Mouse (Mus musculus): Measurements from ENCODE around the gene Spata31.

Gene Spata31

DNA sequence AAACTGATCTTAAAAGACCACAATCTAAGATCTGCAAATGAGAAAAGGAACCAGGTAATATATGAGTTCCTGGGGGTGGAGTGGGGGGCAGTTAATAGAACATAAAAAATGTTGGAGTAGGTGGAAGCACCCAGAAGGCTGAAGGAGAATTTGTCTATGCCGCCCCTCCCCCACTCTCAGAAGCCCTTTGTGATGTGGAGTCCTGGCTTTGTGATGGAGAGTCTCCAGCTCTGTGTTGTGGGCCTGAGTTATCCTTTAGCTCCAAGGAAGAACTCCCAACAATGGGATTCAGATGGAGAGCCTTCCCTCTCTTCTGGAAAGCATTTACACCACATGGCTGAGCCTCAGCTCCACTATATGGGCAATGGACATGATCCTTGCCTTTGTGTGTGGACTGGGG, at the start of gene Spata31:
TSS of gene Spata31 (plus strand) at position 216 of the 400 bp plus-strand sequence.
- no peak for DNase-seq (ENCODE audit: low spot score)

DNA sequence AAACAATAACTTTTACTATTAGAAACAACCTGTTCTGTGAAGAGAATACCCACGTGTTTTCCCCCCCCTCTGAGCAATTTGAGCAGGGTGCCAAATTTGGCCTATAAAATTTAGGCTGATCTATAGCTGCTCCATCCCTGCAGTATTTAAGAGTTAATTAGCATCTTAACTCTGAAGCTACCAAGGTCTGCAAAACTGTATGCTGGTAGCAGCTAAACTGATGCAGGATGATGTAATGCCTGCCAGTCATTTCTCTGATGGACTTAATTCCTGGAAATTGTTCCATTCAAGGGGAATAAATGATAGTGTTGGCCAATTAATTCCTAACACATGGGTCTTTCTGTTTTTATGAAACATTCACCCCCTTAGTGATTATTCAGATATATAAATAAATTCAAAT, 14.1 kb upstream of the Spata31 start:
- DNase-seq (ENCODE audit: low spot score) = no peak

DNA sequence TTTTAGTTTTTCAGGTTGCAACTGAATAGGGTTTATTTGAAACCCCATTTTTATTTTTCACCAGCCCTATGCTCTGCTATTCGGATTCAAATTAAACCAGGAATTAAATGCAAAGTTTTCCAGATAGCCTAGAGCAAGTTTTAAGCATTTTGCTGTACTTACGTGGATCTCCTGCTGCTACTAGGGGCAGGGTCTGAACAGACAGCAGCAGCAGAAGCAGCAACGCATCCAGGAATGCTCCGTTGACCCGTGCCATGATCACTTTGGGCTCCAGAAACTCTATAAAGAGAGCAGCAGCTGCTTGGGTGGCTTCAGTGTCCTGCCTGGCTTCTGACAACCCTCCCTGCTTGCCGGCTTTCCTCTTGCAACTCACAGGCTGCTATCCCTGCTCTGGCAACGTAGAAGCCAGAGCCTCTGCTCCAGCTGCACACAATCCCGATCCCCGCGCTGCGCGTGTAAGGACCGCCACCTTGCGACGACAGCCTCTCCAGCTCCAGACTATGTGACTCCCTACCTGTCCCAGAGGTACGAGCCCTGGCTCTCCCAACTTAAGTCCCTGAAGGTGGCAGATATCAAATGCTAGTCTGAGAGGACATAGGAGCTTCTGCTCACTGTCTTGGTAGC, 13.5 kb upstream of the Spata31 start, which contains the start of gene Cntnap3:
TSS of gene Cntnap3 (minus strand) at position 371 of the 624 bp plus-strand sequence.
- no peak for DNase-seq (ENCODE audit: low spot score)

Data from adipocyte (in vitro differentiated cells).